Mouse (Mus musculus): ENCODE results near the gene Timm22.

GRCm38 (mm10) chr11:76449520-76450201 is 42.9 kb downstream of the Timm22 start:
- TF ChIP-seq CTCF (conservative IDR thresholded peaks at IDR 0.05; ENCODE audit: insufficient read depth, insufficient read length, low read depth, low read length) (no peak), POLR2A (IDR thresholded peaks at IDR 0.05; ENCODE audit: low read depth, low read length) (no peak)

All from kidney, adult 2 months (tissue).